Mouse (Mus musculus) T-helper 2 cell (primary cell): ENCODE results near the gene Trap1.
"Not testable (repeated sequence)": the region's sequence is repeated elsewhere in the genome, so short reads cannot be mapped to it uniquely, and the experiment has no call there.

Source experiments
- in situ Hi-C: fragments of 300-600 bp; cut with MboI, MseI; formaldehyde crosslinking; loops from one replicate; pipeline ENCODE4 v1.15.1; 2025; ENCODE audit warnings: high pct_unique_total_duplicates

The Trap1 gene

GRCm38 (mm10) chr16:4036807-4037206, 40.8 kb downstream of the Trap1 start, which contains the start of gene Dnase1:
TSS of gene Dnase1 (plus strand) at chr16:4036942.
- in situ Hi-C loops: no loop called here

- in situ Hi-C loops: no loop called here
These were observed 42.1 kb downstream of the Trap1 start for GRCm38 (mm10) chr16:4035575-4035974.

- in situ Hi-C loops: no loop called here
These were observed 43.2 kb downstream of the Trap1 start for GRCm38 (mm10) chr16:4034476-4034875.

GRCm38 (mm10) chr16:4033971-4034370, 43.7 kb downstream of the Trap1 start:
- in situ Hi-C loops: no loop called here

- in situ Hi-C loops: no loop called here
These were observed 45.3 kb downstream of the Trap1 start for GRCm38 (mm10) chr16:4032341-4032748.

GRCm38 (mm10) chr16:4031441-4032274, 46.0 kb downstream of the Trap1 start:
- in situ Hi-C loops: no loop called here

- in situ Hi-C loops: no loop called here
These were observed 47.1 kb downstream of the Trap1 start for GRCm38 (mm10) chr16:4030501-4030900.

GRCm38 (mm10) chr16:4029371-4029841, 48.2 kb downstream of the Trap1 start:
- in situ Hi-C loops: no loop called here

GRCm38 (mm10) chr16:4027211-4027610, 50.4 kb downstream of the Trap1 start:
- in situ Hi-C loops: no loop called here

GRCm38 (mm10) chr16:4026672-4027071, 51.0 kb downstream of the Trap1 start:
- in situ Hi-C loops: no loop called here

GRCm38 (mm10) chr16:4022719-4023118, 54.9 kb downstream of the Trap1 start:
- in situ Hi-C loops: no loop called here

GRCm38 (mm10) chr16:4021241-4021640, 56.4 kb downstream of the Trap1 start:
- in situ Hi-C loops: no loop called here

- in situ Hi-C loops: not testable (repeated sequence)
These were observed 60.2 kb downstream of the Trap1 start for GRCm38 (mm10) chr16:4017466-4017865.

- in situ Hi-C loops: not testable (repeated sequence)
These were observed 60.8 kb downstream of the Trap1 start for GRCm38 (mm10) chr16:4016786-4017185.

- in situ Hi-C loops: no loop called here
These were observed 63.5 kb downstream of the Trap1 start for GRCm38 (mm10) chr16:4014040-4014668.

GRCm38 (mm10) chr16:4012882-4013570, 64.6 kb downstream of the Trap1 start:
- in situ Hi-C loops: no loop called here

- in situ Hi-C loops: loop anchor here (5.0 kb wide), 1 partner anchor 96 kb away; the partner anchor contains the start of genes 1700037C18Rik and Cluap1
These were observed 73.9 kb downstream of the Trap1 start, which contains the start of gene Slx4 for GRCm38 (mm10) chr16:4003489-4004398. TSS of gene Slx4 (minus strand) at chr16:4003770.
